Mouse (Mus musculus): ENCODE measurements around the gene Ano1.

Gene Ano1

DNA sequence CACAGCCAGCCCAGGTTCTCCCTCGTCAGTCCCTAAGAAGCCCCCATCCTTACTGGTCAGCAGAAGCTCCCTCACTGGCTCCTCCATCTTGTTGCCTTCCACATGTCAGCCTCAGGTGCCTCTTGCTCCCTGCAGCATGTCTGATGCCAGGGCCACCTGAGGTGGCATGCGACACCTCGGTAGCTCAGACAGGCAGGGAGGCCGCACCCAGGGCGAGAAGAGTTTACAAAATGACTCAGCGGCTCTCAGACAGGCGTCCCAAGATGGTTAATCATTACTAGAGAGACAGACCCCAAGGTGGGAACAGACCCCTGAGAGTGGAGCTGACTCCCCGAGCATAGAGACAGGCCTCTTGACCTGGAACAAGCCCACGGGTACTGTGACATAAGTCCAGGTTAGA lies at the start of gene Ano1:
Gene Ano1, minus strand, starts transcription at position 142 of the 400 bp plus-strand sequence.
- TF ChIP-seq GATA4 (IDR thresholded peaks at IDR 0.05; ENCODE audit: insufficient replicate concordance, low read length) = no peak

DNA sequence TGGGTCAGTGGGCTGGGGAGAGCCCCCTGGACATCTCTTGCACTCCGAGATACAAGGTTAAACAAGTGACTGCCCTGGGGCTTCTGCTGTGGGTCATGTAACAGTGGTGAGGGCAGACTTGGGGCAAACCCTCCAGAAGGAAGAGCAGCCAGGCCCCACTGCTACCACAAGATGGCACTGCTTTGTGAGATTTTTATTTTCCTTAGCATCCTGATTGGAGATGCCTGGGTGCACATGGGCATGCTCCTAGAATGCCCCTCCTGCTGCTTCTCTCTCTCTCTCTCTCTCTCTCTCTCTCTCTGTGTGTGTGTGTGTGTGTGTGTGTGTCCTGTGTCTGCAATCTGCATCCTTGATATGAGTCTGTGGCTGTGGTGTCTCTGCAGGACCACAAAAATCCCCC lies 46.7 kb upstream of the Ano1 start:
- TF ChIP-seq GATA4 (IDR thresholded peaks at IDR 0.05; ENCODE audit: insufficient replicate concordance, low read length) = no peak

DNA sequence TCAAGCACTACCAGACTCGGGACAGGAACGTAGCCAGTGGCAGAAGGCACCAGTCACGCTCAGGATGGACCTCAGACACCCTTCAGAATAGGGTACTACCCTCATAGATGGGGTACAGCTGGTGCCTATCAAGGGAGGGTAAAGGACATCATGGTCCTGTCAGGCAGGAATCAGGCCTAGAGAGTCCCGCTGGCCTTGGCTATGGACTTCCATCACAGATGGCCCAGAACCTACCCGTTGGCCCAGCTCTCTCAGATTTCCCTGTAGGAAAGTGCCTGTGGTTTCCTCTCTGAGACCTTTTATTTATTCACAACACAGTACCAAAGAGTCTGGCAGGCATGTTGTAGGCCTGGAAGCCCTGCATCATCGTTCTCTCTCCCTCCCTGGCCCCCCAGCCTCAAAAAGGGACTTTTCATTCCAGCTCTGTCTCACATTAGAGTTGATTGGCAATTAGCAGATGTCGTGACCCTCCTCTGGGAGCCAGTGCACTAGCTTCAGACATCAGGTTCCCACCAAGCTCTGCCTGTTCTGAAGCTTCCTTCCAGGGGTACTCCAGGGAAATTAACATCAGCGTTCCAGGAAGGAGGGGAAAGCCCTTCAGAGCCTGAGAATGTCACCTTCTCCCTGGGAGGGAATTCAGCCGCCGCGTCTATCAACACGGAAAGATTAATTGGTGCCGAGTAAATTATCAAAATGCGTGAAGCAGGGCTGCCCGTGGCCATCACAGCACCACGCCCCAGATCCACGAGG lies 45.4 kb upstream of the Ano1 start:
- TF ChIP-seq GATA4 (IDR thresholded peaks at IDR 0.05; ENCODE audit: insufficient replicate concordance, low read length) = no peak

DNA sequence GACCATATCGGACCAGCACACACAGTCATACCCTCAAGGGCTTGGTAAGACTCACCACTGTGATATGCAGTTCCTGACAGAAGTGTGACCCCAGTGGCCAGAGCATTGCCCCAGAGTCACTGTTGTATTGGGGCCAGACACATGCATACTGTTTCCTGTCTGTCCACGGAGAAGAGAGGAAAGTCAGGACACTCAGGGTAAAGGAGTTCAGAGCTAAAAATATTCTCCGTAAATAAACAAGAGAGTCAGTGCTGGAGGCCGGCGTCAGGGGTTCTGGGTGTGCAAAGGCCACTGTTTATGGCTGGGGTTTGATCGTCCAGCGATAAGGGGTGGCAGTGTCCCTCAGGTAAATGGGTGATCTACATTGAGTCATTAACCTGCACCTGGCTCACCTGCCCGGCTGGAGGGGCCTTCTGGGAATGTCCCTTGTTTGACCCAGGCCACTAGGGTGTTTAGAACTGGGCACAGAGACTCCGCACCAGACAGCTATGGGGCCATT lies 44.3 kb upstream of the Ano1 start:
- TF ChIP-seq GATA4 (IDR thresholded peaks at IDR 0.05; ENCODE audit: insufficient replicate concordance, low read length) = no peak

DNA sequence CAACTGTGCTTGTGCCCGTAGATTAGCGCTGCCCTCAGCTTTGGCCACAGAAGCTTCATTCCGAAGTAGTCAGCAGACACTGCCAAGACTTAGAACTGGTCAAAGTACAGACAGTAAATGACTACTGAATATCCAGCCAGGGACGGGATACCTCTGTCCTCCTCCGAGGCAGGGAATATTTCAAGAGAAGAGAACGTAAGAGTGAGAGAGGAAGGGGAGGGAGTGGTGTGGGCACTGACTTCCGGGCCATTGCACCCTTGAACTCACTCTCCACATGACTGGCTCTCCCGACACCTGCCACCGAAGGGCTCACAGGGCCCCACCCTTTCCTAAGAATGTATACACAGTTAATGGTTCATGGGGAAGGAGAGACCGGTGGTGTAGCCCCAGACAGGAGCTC lies 41.5 kb upstream of the Ano1 start:
- TF ChIP-seq GATA4 (IDR thresholded peaks at IDR 0.05; ENCODE audit: insufficient replicate concordance, low read length) = no peak

DNA sequence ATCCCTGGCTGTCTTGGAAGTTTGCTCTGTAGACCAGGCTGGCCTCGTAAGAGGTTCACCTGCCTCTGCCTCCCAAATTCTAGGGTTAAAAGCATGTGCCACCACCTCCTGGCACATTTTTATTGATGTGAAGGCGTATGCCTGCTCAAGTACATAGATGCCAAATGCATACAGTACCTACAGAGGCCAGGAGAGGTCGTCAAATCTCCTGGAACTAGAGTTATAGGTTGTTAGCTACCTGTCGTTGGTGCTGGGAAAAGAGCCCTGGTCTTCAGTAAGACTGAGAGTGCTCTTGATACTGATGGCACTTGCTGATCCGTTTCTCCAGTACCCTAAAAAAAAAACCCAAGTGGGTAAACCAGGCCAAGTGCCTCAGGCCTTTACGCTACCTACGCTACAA lies 39.7 kb upstream of the Ano1 start:
- no peak for TF ChIP-seq GATA4 (IDR thresholded peaks at IDR 0.05; ENCODE audit: insufficient replicate concordance, low read length)

DNA sequence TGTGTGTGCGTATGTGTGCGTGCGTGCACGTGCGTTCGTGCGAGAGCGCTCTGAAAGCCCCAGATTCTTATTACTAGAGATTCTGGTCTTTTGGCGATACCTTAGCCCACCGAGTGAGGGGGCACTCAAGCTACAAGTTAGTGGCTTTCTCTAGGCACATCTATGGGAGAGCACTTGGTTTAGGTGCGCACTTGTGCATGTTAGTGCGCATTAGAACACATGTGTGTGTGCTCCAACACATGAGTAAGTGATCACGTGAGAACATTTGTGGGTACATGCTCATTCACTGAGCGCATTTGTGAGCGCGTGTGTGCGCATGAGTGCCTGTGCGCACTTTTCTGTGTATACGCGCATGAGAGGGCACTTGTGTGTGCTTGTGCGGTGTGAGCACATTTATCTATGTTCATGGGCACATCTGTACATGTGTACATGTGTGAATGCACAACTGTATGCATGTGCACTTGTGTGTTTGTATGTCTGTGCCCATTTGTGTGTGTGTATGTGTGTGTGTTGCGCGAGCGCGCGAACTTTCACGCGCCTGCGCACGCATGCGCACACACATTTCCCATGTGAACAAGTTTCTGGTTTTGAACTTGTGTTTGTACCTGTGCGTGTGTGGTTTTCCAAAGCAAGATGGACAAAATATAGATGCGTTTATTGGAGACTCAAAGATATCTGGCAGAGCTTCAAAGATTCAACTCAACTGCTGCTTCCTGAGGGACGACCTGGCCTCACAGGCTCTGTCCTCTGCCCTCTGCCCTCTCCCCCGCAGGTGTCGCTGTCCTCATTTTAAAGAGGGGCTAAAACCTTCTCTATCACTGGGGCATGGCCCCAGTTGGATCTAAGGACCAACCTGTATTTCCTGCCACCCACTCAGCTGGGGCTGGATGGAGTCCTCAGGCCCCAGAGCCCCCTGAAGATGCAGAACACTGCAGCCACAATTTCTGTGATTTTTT lies 38.1 kb upstream of the Ano1 start:
- TF ChIP-seq GATA4 (IDR thresholded peaks at IDR 0.05; ENCODE audit: insufficient replicate concordance, low read length) = no peak

DNA sequence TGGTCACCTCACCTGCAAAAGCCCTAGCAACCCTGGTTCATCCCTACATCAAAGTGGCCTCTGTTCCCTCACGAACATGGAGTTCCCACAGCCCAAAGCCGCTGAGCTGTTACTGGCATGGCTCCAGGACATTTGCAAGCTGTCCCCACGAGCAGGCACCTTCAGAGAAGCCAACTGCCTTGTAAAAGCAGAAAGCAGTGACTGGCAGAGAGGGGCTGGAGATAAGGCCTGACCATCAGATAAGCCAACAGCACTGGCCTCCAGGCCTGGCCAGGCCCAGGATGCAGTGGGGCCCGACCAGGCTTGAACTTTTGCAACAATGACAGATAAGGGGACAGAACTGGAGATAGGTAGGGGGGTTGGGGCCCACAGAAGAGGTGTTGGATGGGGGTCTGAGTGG lies 36.9 kb upstream of the Ano1 start:
- TF ChIP-seq GATA4 (IDR thresholded peaks at IDR 0.05; ENCODE audit: insufficient replicate concordance, low read length) = no peak

DNA sequence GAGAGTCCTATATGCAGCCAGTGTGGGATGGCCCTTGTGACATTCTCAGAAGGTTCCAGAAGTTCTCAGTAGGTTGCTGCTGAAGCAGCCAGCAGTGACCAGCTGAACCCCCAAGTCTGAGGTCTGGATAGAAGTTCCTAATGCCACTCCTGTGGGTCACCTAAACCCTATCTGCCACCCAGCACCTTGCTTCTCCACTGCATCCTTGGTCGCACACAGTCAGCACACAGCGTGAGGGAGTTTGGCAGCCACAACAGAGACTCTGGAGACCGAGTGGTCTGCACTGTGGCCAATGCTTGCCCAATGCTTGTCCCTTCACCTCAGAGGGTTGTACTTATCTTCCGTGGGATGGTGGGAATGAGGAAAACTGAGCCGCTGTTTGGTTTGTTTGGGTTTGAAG lies 35.7 kb upstream of the Ano1 start:
- no peak for TF ChIP-seq GATA4 (IDR thresholded peaks at IDR 0.05; ENCODE audit: insufficient replicate concordance, low read length)

DNA sequence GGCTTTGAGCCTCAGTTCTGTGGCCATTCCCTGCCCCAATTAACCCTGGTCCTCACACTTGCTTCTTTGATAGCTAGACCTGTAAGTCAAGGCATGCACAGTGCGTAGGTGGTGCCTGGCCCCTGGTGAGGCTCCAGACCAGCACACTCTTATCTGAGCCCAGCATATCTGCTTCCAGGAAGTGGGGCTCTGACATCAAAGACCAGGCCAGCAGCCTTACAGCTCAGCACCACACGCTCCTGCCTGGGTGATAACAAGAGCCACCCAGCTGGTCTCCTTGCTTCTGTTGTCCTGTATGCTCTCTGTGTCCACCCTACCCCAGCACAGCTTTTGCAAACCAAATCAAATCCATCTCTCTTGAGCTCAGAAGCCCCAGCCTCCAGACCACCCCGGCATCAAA lies 34.8 kb upstream of the Ano1 start:
- TF ChIP-seq GATA4 (IDR thresholded peaks at IDR 0.05; ENCODE audit: insufficient replicate concordance, low read length) = no peak

DNA sequence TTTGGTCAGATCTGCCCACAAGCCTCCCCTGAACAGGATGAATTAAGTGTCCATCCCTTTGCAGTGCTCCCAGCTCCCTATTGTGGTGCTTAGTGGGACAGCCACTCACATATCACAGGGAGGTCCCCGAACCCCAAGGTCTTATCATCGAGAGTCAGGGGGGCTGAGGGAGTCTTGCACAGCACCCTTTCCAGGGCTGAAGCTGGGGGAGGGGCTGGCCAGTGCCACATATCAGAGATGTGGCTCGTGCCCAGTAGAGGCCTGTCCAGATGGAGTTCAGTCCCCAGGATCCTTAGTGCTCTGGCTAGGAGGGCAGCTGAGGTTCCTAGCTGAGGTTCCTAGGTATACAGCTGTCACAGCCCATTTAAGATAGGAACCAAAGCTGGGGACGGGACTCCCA lies 32.4 kb upstream of the Ano1 start:
- TF ChIP-seq GATA4 (IDR thresholded peaks at IDR 0.05; ENCODE audit: insufficient replicate concordance, low read length) = no peak

DNA sequence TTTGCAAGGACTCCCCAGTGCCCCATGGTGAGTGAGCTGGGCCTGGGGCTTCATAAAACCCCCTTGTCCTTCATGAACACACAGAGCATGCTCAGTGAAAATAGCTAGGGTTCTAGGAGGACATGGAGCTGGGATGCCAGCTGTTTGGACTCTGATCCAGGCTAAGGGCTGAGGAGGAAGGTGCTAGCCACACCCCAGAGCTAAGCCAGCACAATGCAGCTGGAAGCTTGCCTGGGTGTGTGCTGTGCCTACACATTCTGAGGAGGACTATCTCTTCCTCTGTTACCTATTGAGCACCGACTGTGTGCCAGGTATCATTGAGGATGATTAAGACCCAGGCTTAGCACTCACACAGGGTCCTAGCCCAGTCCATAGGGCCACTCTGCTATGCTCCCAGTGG lies 30.6 kb upstream of the Ano1 start:
- TF ChIP-seq GATA4 (IDR thresholded peaks at IDR 0.05; ENCODE audit: insufficient replicate concordance, low read length) = no peak

DNA sequence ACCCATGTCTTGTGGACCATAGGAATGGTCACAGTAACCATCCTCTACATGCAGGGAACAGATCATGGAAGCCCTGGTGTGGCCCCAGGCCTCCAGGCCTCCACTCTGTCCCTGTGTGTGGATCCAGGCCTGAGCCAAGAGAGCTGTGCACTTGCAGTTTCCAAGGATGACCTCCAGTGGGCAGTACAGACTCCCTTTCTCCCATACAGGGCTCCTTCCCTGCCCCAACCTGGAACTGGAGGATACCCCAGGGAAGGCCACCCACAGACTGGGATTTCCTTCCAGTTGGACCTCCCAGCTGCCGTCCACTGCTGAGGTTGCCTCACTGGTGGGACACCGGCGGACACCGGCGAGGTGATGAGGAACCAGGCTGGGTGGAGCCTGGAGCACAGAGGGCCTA lies 29.6 kb upstream of the Ano1 start:
- TF ChIP-seq GATA4 (IDR thresholded peaks at IDR 0.05; ENCODE audit: insufficient replicate concordance, low read length) = no peak

DNA sequence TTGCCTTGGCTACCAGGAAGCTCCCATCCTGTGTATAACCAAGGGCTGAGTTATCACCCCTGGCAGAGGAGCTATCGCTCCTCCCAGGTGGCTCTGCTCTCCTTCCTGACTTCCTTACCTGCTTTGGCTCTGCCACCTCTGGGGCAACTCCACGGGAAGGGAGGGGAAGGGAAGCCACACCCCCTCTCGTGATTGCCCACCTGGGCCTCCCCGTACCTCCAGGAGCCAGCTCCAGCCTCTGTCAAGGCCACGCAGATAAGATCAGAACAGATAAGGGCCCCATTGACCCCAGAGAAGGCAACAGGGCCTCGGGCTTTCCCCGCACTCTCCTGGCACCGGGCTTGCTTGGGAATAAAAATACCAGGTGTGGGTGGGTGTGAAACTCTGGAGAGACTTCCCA lies 28.4 kb upstream of the Ano1 start:
- no peak for TF ChIP-seq GATA4 (IDR thresholded peaks at IDR 0.05; ENCODE audit: insufficient replicate concordance, low read length)

DNA sequence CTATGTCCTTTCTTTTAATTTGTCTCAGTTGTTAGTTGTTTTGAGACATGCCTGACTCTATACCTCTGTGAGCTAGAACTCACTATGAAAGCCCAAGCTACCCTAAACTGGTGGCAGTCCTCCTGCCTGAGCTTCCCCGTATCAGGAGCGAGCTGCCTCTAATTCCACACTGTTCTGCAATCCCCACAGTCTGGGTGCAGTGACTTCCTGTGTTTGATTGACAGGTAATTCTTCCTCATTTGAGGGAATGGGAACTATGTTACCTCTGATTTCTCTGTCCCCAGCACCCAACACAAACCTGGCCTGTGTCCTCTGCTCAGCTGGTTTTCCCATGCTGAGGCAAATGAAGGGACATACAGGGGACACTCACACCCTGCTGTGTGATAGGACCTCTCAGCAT lies 27.9 kb upstream of the Ano1 start:
- TF ChIP-seq GATA4 (IDR thresholded peaks at IDR 0.05; ENCODE audit: insufficient replicate concordance, low read length) = no peak

DNA sequence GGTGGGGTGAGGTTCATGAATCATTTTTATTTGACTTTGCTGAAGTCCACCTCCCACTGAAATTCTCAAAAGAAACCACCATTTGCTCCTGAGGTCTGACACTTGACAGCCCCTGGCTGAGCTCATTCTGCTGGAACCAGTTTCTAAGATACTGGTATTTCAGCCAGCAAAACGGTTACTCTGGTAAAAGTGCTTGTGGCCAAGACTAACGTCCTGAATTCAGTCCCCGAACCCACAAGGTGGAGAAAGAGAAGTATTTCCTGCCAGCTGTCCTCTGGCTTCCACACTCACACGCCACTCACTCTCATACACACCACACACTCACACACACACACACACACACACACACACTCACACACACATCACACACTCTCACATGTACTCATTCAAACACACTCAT lies 26.0 kb upstream of the Ano1 start:
- no peak for TF ChIP-seq GATA4 (IDR thresholded peaks at IDR 0.05; ENCODE audit: insufficient replicate concordance, low read length)

Data from liver, adult (tissue).